Mouse (Mus musculus) liver, embryonic 14.5 days (tissue): ENCODE data around the gene G6pc2.

Experiments
- CTCF ChIP-seq: IDR thresholded peaks from 2 replicates; pipeline ENCODE4 v1.5.1; 2016; ENCODE audit warnings: antibody characterized with exemption, low read depth, control low read depth
- EP300 ChIP-seq: IDR thresholded peaks from 2 replicates; pipeline ENCODE4 v1.6.1; 2016; ENCODE audit warnings: antibody characterized with exemption, low read depth

DNA sequence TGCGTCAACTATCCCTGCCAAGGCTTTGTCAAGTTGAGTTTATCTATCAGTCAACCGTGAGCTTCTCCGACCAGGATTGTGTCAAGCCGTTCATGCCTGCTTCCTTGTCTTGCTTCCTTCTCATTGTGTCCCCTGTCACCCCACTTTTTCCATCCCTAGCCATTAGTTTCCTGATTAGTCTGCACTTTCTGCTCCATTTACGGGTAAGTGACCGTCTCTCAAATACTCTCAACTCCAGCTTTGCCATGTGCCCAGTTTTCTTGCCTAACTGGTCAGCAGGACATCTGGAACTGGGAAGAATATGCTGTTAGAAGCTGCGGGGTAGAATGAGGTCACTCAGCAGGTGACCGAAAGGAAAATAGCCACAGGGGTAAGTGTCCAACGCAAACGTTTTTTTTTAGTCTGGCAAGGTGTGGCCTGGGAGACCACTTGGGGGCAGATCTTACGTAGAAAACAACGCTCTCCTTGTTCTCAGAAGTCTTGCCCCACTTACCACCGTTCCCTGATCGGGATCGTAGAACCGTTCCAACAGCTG lies 37.4 kb downstream of the G6pc2 start:
- TF ChIP-seq CTCF (no peak), EP300 (no peak)
